Mouse (Mus musculus) splenic B cell, adult 2 months (primary cell): ENCODE data around the gene Olfr597.
"Not testable (repeated sequence)": the region's sequence is repeated elsewhere in the genome, so short reads cannot be mapped to it uniquely, and the experiment has no call there.

Source experiments
- DNase-seq: peaks from one replicate; pipeline ENCODE4 v3.0.0-alpha.2; 2011; ENCODE audit warnings: low read depth, low spot score
- H3K27me3 ChIP-seq: 2 replicates; pipeline ENCODE4 v1.6.1; 2012; ENCODE audit warnings: mild to moderate bottlenecking, low read length, moderate library complexity, mixed read lengths; ENCODE audit not compliant: control insufficient read depth, poor library complexity, insufficient read depth, severe bottlenecking
- H3K36me3 ChIP-seq: 2 replicates; pipeline ENCODE4 v1.6.1; 2012; ENCODE audit warnings: mild to moderate bottlenecking, low read length, moderate library complexity, mixed read lengths; ENCODE audit not compliant: control insufficient read depth, poor library complexity, insufficient read depth, severe bottlenecking

Gene Olfr597

GRCm38 (mm10) chr7:103316015-103316414, at the start of gene Olfr597:
TSS of gene Olfr597 (plus strand) at chr7:103316315.
- H3K36me3 ChIP-seq, DNase-seq, H3K27me3 ChIP-seq: not testable (repeated sequence)

- not testable (repeated sequence) for H3K36me3 ChIP-seq, DNase-seq, H3K27me3 ChIP-seq
These were observed 10.8 kb upstream of the Olfr597 start, which contains the start of gene Olfr596 for GRCm38 (mm10) chr7:103305348-103305747. TSS of gene Olfr596 (plus strand) at chr7:103305648.

GRCm38 (mm10) chr7:103323268-103323667, 7.2 kb downstream of the Olfr597 start, which contains the start of gene Olfr598:
TSS of gene Olfr598 (plus strand) at chr7:103323568.
- H3K27me3 ChIP-seq = no peaks in the 10 kb centered on the region
- DNase-seq = no peak
- H3K36me3 ChIP-seq = no peaks in the 10 kb centered on the region

- H3K36me3 ChIP-seq = no peaks in the 10 kb centered on the region
- no peak for DNase-seq
These were observed 19.5 kb downstream of the Olfr597 start, which contains the start of gene Olfr599 for GRCm38 (mm10) chr7:103335617-103336016. TSS of gene Olfr599 (plus strand) at chr7:103335917.

GRCm38 (mm10) chr7:103349569-103349968, 33.5 kb downstream of the Olfr597 start, which contains the start of gene Olfr600:
TSS of gene Olfr600 (minus strand) at chr7:103349669.
- no peak for DNase-seq
- Histone ChIP-seq H3K36me3 (no peaks in the 10 kb centered on the region), H3K27me3 (no peaks in the 10 kb centered on the region)

More at GRCm38 (mm10) chr7:103335617-103336016, 19.5 kb downstream of the Olfr597 start, which contains the start of gene Olfr599:
- no peaks in the 10 kb centered on the region for H3K27me3 ChIP-seq

- DNase-seq = no peak
- H3K36me3 ChIP-seq = no peaks in the 10 kb centered on the region
- H3K27me3 ChIP-seq = no peaks in the 10 kb centered on the region
These were observed 46.4 kb downstream of the Olfr597 start, which contains the start of gene Olfr601 for GRCm38 (mm10) chr7:103362555-103362954. TSS of gene Olfr601 (minus strand) at chr7:103362655.
